Mouse (Mus musculus) stomach, postnatal 0 days (tissue): ENCODE data around the gene Ikbke.

Experiments
- CTCF ChIP-seq: IDR thresholded peaks from 2 replicates; pipeline ENCODE4 v1.5.1; 2016; ENCODE audit warnings: antibody characterized with exemption, low read depth, mild to moderate bottlenecking, moderate library complexity
- EP300 ChIP-seq: optimal IDR thresholded peaks from 2 replicates; pipeline ENCODE3; 2016; ENCODE audit warnings: antibody characterized with exemption

GRCm38 (mm10) chr1:131221822-131222590 lies 57.4 kb downstream of the Ikbke start:
- TF ChIP-seq EP300 (no peak), CTCF (no peak)
